Mouse (Mus musculus): ENCODE data around the gene Prps2. TPM values are rescaled to one million over a fixed set of nuclear protein-coding genes. Genes with fewer than 3 reads are reported as not detected.

Gene Prps2
- total and polyA plus RNA-seq, 3 experiments, result 43.9 to 74.3 (median 73.1) TPM

DNA sequence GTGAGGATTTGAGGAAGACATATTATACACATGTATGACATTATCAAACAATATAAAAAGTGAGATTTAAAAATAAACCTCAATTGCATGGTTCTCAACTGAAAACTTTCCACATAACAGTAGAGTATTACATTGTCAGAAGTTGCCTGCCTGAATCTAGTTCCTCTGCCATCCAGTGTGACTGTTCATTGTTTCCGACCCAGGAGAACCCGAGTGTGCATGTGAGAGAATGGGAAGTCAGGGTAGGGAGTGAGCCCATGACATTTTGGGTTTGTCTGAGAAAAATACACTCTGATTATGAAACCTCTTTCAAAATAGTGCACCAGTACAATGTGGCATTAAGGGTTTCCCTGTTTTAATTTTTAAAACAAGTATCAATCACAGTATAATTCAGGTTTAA is 28.9 kb downstream of the Prps2 start:
- H3K4me1 ChIP-seq (ENCODE audit: control insufficient read depth in 1 of 2, insufficient read depth in 2 of 2), result peaks cover 7 to 27% of the 10 kb centered on the region in 2 experiments; a peak in 3 of 4 replicates
- no peak for TF ChIP-seq RAD21 (IDR thresholded peaks at IDR 0.05; ENCODE audit: low read depth, low read length)
- TF ChIP-seq CHD2 (IDR thresholded peaks at IDR 0.05; ENCODE audit: low read length), result no peak
- TF ChIP-seq IRF4 (IDR thresholded peaks at IDR 0.05; ENCODE audit: low read depth, low read length), result no peak
- TF ChIP-seq MAZ (IDR thresholded peaks at IDR 0.05; ENCODE audit: low read depth, low read length), result no peak
- no peak for TF ChIP-seq USF2 (conservative IDR thresholded peaks at IDR 0.05; ENCODE audit: low read depth, low read length)
- no peak for TF ChIP-seq ZNF384 (IDR thresholded peaks at IDR 0.05; ENCODE audit: low read depth, low read length)
- TF ChIP-seq UBTF (IDR thresholded peaks at IDR 0.05; ENCODE audit: low read depth, low read length), result no peak
- no peak for TF ChIP-seq HCFC1 (IDR thresholded peaks at IDR 0.05; ENCODE audit: low read depth, low read length)
- TF ChIP-seq MYC (IDR thresholded peaks at IDR 0.05; ENCODE audit: low read depth, low read length), result no peak
- TF ChIP-seq POLR2AphosphoS2 (IDR thresholded peaks at IDR 0.05; ENCODE audit: low read depth, low read length), result no peak
- TF ChIP-seq MAX (IDR thresholded peaks at IDR 0.05; ENCODE audit: low read length), result no peak
- no peak for TF ChIP-seq SIN3A (IDR thresholded peaks at IDR 0.05; ENCODE audit: low read length)
- dilution Hi-C loops (cut with MboI; ENCODE audit: extremely low pct_ligation_motif_present, extremely low pct_unique_long_range_greater_than_20kb, low sequenced_read_pairs) (no loop called here), in situ Hi-C loops (cut with MboI; ENCODE audit: low pct_ligation_motif_present, low pct_unique_long_range_greater_than_20kb, low sequenced_read_pairs) (no loop called here)
- no peaks in the 10 kb centered on the region for H3K79me2 ChIP-seq (replicated peaks; ENCODE audit: control insufficient read depth, extremely low read depth, insufficient read depth, poor library complexity, severe bottlenecking)
- no peak overlapping the region for H3K27ac ChIP-seq (ENCODE audit: insufficient read depth, low read depth)
- no peak overlapping the region for H3K4me2 ChIP-seq (ENCODE audit: insufficient read depth, low read depth, poor library complexity, severe bottlenecking)
- no peaks in the 10 kb centered on the region for H3K27me3 ChIP-seq (replicated peaks)
- DNase-seq (ENCODE audit: extremely low read depth), result no peak
- no peak overlapping the region for H3K9ac ChIP-seq (ENCODE audit: insufficient read depth, low read depth)
- peaks cover 4 to 26% of the 10 kb centered on the region in 2 experiments for H3K36me3 ChIP-seq (replicated peaks in 1 of 2; ENCODE audit: control insufficient read depth in 1 of 2, insufficient read depth in 1 of 2, low read length in 1 of 2)
- no peak overlapping the region for H3K4me3 ChIP-seq (replicated peaks in 1 of 3; ENCODE audit: low read depth in 2 of 3, low read length in 2 of 3, poor library complexity in 1 of 3)
- no peaks in the 10 kb centered on the region for H3K9me3 ChIP-seq (replicated peaks; ENCODE audit: low read length)

GRCm38 (mm10) chrX:167346440-167346839 is 36.1 kb downstream of the Prps2 start:
- Histone ChIP-seq H3K27ac (ENCODE audit: insufficient read depth, low read depth) (no peak overlapping the region), H3K4me1 (ENCODE audit: control insufficient read depth in 1 of 2, insufficient read depth in 2 of 2) (peaks cover 2 to 31% of the 10 kb centered on the region in 2 experiments; a peak in 3 of 4 replicates), H3K9ac (ENCODE audit: insufficient read depth, low read depth) (no peak overlapping the region), H3K27me3 (replicated peaks) (no peaks in the 10 kb centered on the region), H3K4me3 (replicated peaks in 1 of 3; ENCODE audit: low read depth in 2 of 3, low read length in 2 of 3, poor library complexity in 1 of 3) (no peak overlapping the region), H3K36me3 (replicated peaks in 1 of 2; ENCODE audit: control insufficient read depth in 1 of 2, insufficient read depth in 1 of 2, low read length in 1 of 2) (peaks cover 4 to 20% of the 10 kb centered on the region in 2 experiments), H3K79me2 (replicated peaks; ENCODE audit: control insufficient read depth, extremely low read depth, insufficient read depth, poor library complexity, severe bottlenecking) (no peaks in the 10 kb centered on the region), H3K9me3 (replicated peaks; ENCODE audit: low read length) (no peaks in the 10 kb centered on the region), H3K4me2 (ENCODE audit: insufficient read depth, low read depth, poor library complexity, severe bottlenecking) (no peak overlapping the region; the same call in 1 of the 2 replicates)
- no peak for TF ChIP-seq USF2 (conservative IDR thresholded peaks at IDR 0.05; ENCODE audit: low read depth, low read length)
- TF ChIP-seq JUN (IDR thresholded peaks at IDR 0.05; ENCODE audit: insufficient read depth, low read depth, low read length), result peak; percentile 27; the same call in 1 of the 2 replicates
- peak; percentile 76 for TF ChIP-seq EP300 (IDR thresholded peaks at IDR 0.05; ENCODE audit: low read length)
- TF ChIP-seq IRF4 (IDR thresholded peaks at IDR 0.05; ENCODE audit: low read depth, low read length), result peak; percentile 58; the same call in 1 of the 2 replicates
- peak; percentile 64; the same call in 1 of the 2 replicates for TF ChIP-seq JUND (conservative IDR thresholded peaks at IDR 0.05; ENCODE audit: low read depth, low read length)
- no peak for TF ChIP-seq ZC3H11A (IDR thresholded peaks at IDR 0.05; ENCODE audit: low read depth, low read length)
- peak; percentile 73; the same call in 1 of the 2 replicates for TF ChIP-seq MEF2A (IDR thresholded peaks at IDR 0.05; ENCODE audit: borderline replicate concordance, low read depth, low read length)
- in situ Hi-C loops (cut with MboI; ENCODE audit: low pct_ligation_motif_present, low pct_unique_long_range_greater_than_20kb, low sequenced_read_pairs), result no loop called here
- dilution Hi-C loops (cut with MboI; ENCODE audit: extremely low pct_ligation_motif_present, extremely low pct_unique_long_range_greater_than_20kb, low sequenced_read_pairs), result no loop called here
- peak; percentile 43 for DNase-seq (ENCODE audit: extremely low read depth)

Data from CH12.LX (cell line).